Mouse (Mus musculus): Measurements from ENCODE around the gene Elp4. TPM values are rescaled to one million over a fixed set of nuclear protein-coding genes. Genes with fewer than 3 reads are reported as not detected.

Gene Elp4
- polyA plus RNA-seq, 1 experiment, result 4.7 TPM

DNA sequence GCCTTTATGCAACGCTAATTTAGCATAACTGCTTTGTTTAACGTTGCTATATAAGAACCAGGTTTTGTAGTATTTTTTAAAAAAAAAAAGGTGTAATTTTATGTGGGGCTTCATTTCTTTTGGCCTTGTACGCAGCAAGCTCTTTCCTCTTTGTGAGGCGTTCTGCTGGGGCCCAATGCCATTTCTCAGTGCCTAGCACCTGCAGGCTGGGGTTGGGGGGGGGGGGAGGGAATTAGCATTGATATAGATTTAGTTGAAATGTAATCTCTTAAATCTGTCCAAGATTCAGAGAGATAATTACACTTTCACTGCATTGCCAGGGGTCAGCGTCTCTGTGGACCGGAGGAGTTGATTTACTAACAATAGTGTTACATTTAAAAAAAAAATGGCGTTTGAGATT lies 241.8 kb downstream of the Elp4 start:
- 17% methylated on average over 7 of the region's 7 CpGs for WGBS
- TF ChIP-seq CTCF (IDR thresholded peaks at IDR 0.05; ENCODE audit: borderline replicate concordance, control insufficient read depth, extremely low read depth, insufficient read depth, low read length, poor library complexity), result no peak

DNA sequence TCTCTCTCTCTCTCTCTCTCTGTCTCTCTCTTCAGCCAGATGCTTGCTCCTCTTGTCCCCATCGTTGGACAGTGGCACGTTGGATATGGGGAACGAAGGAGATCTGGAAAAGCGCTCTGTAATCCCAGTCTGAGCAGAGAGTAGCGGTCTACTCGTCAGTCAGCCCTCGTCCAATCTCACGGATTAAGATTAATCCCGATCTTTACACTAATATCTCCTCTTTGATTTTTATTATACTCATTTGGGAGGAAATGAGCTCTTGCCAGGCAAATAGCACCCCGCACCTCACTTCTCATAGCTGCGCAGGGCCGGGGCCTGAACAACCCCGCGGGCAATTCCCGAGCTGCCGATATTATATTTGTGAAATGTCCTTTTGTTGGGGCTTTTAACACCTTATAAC lies 242.2 kb downstream of the Elp4 start:
- 15% methylated on average over 16 of the region's 16 CpGs for WGBS
- Histone ChIP-seq H3K27me3 (ENCODE audit: control insufficient read depth, insufficient read depth, low read length) (peaks cover 21% of the 10 kb centered on the region), H3K4me1 (replicated peaks; ENCODE audit: control insufficient read depth, insufficient read depth, low read length) (no peaks in the 10 kb centered on the region), H3K4me3 (ENCODE audit: control insufficient read depth, insufficient read depth, low read length) (no peak overlapping the region), H3K36me3 (ENCODE audit: control insufficient read depth, insufficient read depth, low read length) (no peaks in the 10 kb centered on the region), H3K27ac (ENCODE audit: control insufficient read depth, insufficient read depth, low read length) (no peak overlapping the region)
- no peak for TF ChIP-seq CTCF (IDR thresholded peaks at IDR 0.05; ENCODE audit: borderline replicate concordance, control insufficient read depth, extremely low read depth, insufficient read depth, low read length, poor library complexity)
- TF ChIP-seq POLR2A (IDR thresholded peaks at IDR 0.05; ENCODE audit: control insufficient read depth, extremely low read depth, insufficient read depth, low read length, poor library complexity), result no peak
- DNase-seq, result no peak

More for the DNA sequence above, 241.8 kb downstream of the Elp4 start:
- H3K27ac ChIP-seq (ENCODE audit: control insufficient read depth, insufficient read depth, low read length), result no peak overlapping the region
- no peaks in the 10 kb centered on the region for H3K36me3 ChIP-seq (ENCODE audit: control insufficient read depth, insufficient read depth, low read length)
- no peak overlapping the region for H3K4me3 ChIP-seq (ENCODE audit: control insufficient read depth, insufficient read depth, low read length)
- DNase-seq, result no peak
- peaks cover 24% of the 10 kb centered on the region for H3K27me3 ChIP-seq (ENCODE audit: control insufficient read depth, insufficient read depth, low read length)
- no peaks in the 10 kb centered on the region for H3K4me1 ChIP-seq (replicated peaks; ENCODE audit: control insufficient read depth, insufficient read depth, low read length)

DNA sequence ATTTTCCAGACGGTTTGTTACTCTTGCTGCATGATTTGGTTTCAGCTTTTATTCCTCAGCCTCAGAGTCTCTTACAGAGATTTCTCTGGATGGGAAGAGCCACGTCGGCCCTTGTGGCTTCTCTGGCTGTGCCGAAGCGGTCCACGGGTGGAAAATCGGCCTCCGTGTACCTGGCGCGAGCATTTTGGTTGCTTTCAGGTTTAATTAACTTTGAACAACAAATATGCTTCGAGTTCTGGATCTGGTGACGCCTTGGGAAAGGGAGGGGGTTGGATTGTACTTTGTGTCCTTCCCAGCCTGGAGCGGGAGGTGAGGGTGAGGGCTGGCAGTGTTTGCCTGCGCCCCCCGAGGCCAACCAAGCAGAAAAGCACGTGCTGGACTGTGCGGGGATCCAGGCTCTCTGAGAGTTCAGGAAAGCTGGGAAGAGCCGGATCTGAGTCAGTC lies 242.7 kb downstream of the Elp4 start:
- Histone ChIP-seq H3K4me3 (ENCODE audit: control insufficient read depth, insufficient read depth, low read length) (no peak overlapping the region), H3K36me3 (ENCODE audit: control insufficient read depth, insufficient read depth, low read length) (no peaks in the 10 kb centered on the region), H3K27me3 (ENCODE audit: control insufficient read depth, insufficient read depth, low read length) (peaks cover 20% of the 10 kb centered on the region), H3K4me1 (replicated peaks; ENCODE audit: control insufficient read depth, insufficient read depth, low read length) (no peaks in the 10 kb centered on the region), H3K27ac (ENCODE audit: control insufficient read depth, insufficient read depth, low read length) (no peak overlapping the region)
- DNase-seq, result no peak
- WGBS, result 11% methylated on average over 18 of the region's 18 CpGs
- TF ChIP-seq POLR2A (IDR thresholded peaks at IDR 0.05; ENCODE audit: control insufficient read depth, extremely low read depth, insufficient read depth, low read length, poor library complexity) (no peak), CTCF (IDR thresholded peaks at IDR 0.05; ENCODE audit: borderline replicate concordance, control insufficient read depth, extremely low read depth, insufficient read depth, low read length, poor library complexity) (no peak)

DNA sequence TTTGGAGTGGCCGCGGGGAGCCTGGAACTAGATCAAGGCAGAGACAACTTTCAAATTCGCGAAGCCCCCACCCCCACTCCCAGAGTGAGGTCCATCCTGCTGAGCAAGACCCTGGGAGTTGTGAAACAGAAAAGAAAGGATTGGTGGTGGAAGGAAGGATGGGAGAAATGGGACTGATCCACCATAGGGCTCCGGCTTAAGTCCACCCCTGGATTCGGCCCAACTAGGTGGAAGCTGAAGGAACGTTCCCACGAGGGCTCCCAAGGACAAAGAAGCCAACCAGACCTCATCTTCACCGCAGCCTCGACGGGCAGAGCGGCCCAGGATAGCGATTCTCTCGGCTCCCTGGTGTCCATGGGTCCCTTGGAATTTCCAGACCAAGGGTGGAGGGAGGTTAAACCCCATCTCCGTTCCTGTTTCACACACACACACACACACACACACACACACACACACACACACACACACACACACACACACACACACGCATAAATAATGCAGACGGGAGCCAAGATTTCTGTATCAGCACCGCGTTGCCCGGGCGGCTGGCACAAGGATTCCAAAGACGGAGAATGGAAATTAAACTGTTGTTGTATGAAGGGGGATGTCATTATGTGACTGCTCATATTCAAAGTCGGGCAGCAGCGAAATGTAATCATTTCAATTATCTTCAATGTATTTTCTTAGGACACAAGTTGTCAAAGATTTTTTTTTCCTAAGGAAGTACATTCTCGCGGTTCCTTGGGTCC lies 243.3 kb downstream of the Elp4 start:
- WGBS, result 8% methylated on average over 25 of the region's 26 CpGs

DNA sequence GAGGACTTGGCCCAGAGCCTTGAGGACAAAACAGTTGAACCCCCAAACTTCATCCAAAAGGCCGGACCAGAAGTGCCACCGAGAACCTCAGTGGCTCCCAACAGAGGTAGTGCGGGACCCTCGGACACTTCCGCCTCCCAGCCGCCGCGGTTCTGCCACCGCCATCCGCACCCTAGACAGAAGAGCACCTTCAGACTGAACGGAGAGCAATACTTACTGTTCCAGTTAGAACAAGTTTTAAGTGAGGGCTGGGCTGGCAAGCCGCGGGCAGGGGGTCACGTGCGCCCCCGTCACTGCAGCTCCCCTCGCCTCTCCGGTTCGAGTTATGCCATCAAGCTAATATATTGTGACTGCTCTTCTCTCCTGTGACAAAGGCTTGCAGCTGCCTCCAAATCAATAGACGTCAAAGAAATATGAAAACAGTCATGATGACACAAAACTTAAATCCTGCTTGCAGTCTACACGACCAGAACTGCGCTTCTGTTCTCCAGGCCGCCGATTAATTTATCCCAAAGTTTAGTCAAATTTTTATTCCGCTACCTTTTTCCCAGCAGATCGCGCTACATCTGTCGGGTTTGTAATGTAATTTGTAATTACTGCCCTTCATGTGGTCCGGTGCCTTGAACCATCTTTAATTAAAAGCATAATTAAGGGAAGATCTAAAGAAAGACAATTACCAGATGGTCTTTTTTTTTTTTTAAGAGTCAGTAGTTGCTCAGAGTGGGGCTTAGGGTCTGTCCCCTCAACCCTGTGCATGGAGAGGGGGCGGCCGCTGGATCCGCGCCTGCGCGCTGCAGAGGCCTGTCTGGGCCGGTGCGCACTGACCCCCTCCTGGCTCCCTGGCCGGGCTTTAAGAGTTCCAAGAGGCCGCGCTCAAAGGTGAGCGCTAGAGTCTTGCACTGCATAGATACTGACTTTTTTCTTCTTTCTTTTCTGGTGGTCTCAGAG lies 244.2 kb downstream of the Elp4 start:
- no peak for TF ChIP-seq POLR2A (IDR thresholded peaks at IDR 0.05; ENCODE audit: control insufficient read depth, extremely low read depth, insufficient read depth, low read length, poor library complexity)
- TF ChIP-seq CTCF (IDR thresholded peaks at IDR 0.05; ENCODE audit: borderline replicate concordance, control insufficient read depth, extremely low read depth, insufficient read depth, low read length, poor library complexity), result no peak
- Histone ChIP-seq H3K36me3 (ENCODE audit: control insufficient read depth, insufficient read depth, low read length) (no peaks in the 10 kb centered on the region), H3K4me3 (ENCODE audit: control insufficient read depth, insufficient read depth, low read length) (no peak overlapping the region), H3K27ac (ENCODE audit: control insufficient read depth, insufficient read depth, low read length) (no peak overlapping the region), H3K4me1 (replicated peaks; ENCODE audit: control insufficient read depth, insufficient read depth, low read length) (no peaks in the 10 kb centered on the region), H3K27me3 (ENCODE audit: control insufficient read depth, insufficient read depth, low read length) (peaks cover 17% of the 10 kb centered on the region)
- WGBS, result 7% methylated on average over 41 of the region's 41 CpGs
- DNase-seq, result no peak

More for the DNA sequence above, 243.3 kb downstream of the Elp4 start:
- Histone ChIP-seq H3K27me3 (ENCODE audit: control insufficient read depth, insufficient read depth, low read length) (peaks cover 17% of the 10 kb centered on the region), H3K36me3 (ENCODE audit: control insufficient read depth, insufficient read depth, low read length) (no peaks in the 10 kb centered on the region), H3K4me1 (replicated peaks; ENCODE audit: control insufficient read depth, insufficient read depth, low read length) (no peaks in the 10 kb centered on the region), H3K4me3 (ENCODE audit: control insufficient read depth, insufficient read depth, low read length) (no peak overlapping the region), H3K27ac (ENCODE audit: control insufficient read depth, insufficient read depth, low read length) (no peak overlapping the region)
- DNase-seq, result no peak
- TF ChIP-seq CTCF (IDR thresholded peaks at IDR 0.05; ENCODE audit: borderline replicate concordance, control insufficient read depth, extremely low read depth, insufficient read depth, low read length, poor library complexity) (no peak), POLR2A (IDR thresholded peaks at IDR 0.05; ENCODE audit: control insufficient read depth, extremely low read depth, insufficient read depth, low read length, poor library complexity) (no peak)

DNA sequence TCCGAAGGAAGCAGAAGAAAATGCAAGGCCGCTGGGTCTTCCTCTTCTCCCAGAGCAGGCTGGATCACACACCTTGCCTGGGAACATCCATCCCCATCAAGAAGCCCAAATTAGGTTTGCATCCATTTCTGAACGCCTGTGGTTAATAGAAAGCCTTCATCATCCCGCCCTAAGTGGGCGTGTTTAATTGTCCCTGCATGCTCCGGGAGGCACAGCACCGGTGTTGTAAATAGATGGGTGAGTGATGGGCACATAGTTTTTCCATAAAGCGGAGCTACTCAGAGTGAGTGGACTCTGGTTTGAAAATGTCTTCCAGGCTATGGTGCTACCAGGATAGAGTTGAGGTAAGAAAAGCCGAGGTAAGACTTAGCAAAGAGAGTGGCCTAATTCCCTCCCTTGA lies 245.0 kb downstream of the Elp4 start:
- Histone ChIP-seq H3K4me1 (replicated peaks; ENCODE audit: control insufficient read depth, insufficient read depth, low read length) (no peaks in the 10 kb centered on the region), H3K27me3 (ENCODE audit: control insufficient read depth, insufficient read depth, low read length) (peaks cover 17% of the 10 kb centered on the region), H3K36me3 (ENCODE audit: control insufficient read depth, insufficient read depth, low read length) (no peaks in the 10 kb centered on the region), H3K27ac (ENCODE audit: control insufficient read depth, insufficient read depth, low read length) (no peak overlapping the region), H3K4me3 (ENCODE audit: control insufficient read depth, insufficient read depth, low read length) (no peak overlapping the region)
- 24% methylated on average over 9 of the region's 9 CpGs for WGBS
- DNase-seq, result no peak
- TF ChIP-seq CTCF (IDR thresholded peaks at IDR 0.05; ENCODE audit: borderline replicate concordance, control insufficient read depth, extremely low read depth, insufficient read depth, low read length, poor library complexity) (no peak), POLR2A (IDR thresholded peaks at IDR 0.05; ENCODE audit: control insufficient read depth, extremely low read depth, insufficient read depth, low read length, poor library complexity) (no peak)
